Mouse (Mus musculus) MEL (cell line): ENCODE data around the gene Acoxl.

Source experiments
- CTCF ChIP-seq, 3 experiments: IDR thresholded peaks in 2 of 3; conservative IDR thresholded peaks in 1 of 3; 2 replicates each; pipeline ENCODE4 v1.5.1; 2011 to 2012; ENCODE audit warnings: low read length in 3 of 3, low read depth in 2 of 3, mild to moderate bottlenecking in 2 of 3, improper control_type of control experiment in 1 of 3, inconsistent platforms in 1 of 3, mixed read lengths in 1 of 3, moderate library complexity in 1 of 3; ENCODE audit not compliant: control insufficient read depth in 1 of 3, insufficient read depth in 1 of 3, poor library complexity in 1 of 3, severe bottlenecking in 1 of 3
- ELF1 ChIP-seq: IDR thresholded peaks from 2 replicates; pipeline ENCODE4 v1.6.1; 2014; ENCODE audit warnings: low read depth, mild to moderate bottlenecking, inconsistent platforms, low read length, improper control_type of control experiment, moderate library complexity
- ETS1 ChIP-seq: IDR thresholded peaks from 2 replicates; pipeline ENCODE4 v1.6.1; 2012; ENCODE audit warnings: low read depth, mild to moderate bottlenecking, inconsistent platforms, low read length, improper control_type of control experiment, moderate library complexity
- MAZ ChIP-seq: IDR thresholded peaks from 2 replicates; pipeline ENCODE4 v1.6.1; 2012; ENCODE audit warnings: low read depth, mild to moderate bottlenecking, inconsistent platforms, low read length, improper control_type of control experiment

DNA sequence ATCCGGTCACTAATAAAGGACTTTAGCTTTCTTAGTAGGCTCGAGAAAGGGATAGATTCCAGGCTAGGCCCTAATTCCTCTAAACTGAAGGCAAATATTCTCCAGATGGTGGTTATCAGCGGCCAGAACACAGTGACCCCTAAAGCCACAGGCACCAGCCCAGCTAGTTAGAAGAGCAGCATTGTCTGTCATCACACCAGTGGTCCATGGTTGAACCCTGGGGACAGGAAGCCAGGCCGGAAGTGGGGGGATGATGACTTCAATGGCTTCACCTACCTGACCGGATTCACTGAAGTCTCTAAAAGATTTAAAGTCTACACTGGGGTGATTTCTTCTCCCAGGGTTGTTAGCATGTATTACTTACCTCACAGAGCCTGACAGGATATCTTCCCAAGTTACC, 310.9 kb downstream of the Acoxl start:
- TF ChIP-seq CTCF (IDR thresholded peaks at IDR 0.05 in 2 of 3, conservative IDR thresholded peaks at IDR 0.05 in 1 of 3; ENCODE audit: control insufficient read depth in 1 of 3, insufficient read depth in 1 of 3, low read depth in 2 of 3, low read length in 3 of 3, poor library complexity in 1 of 3, severe bottlenecking in 1 of 3) (no peak), MAZ (no peak), ETS1 (no peak), ELF1 (no peak)
